Mouse (Mus musculus) kidney, adult 2 months (tissue): ENCODE data around the gene Vtn. TPM values are rescaled to one million over a fixed set of nuclear protein-coding genes. Genes with fewer than 3 reads are reported as not detected.

Experiments used
- DNase-seq: peaks from one replicate; pipeline ENCODE4 v3.0.0; 2021
- H3K27ac ChIP-seq: fragments of 200-500 bp; 2 replicates; pipeline ENCODE4 v1.5.1; 2012; ENCODE audit warnings: low read depth, low read length, control low read depth, inconsistent platforms; ENCODE audit not compliant: insufficient read depth
- H3K27me3 ChIP-seq: fragments of 200-500 bp; replicated peaks from 2 replicates; pipeline ENCODE4 v1.6.1; 2012; ENCODE audit warnings: mild to moderate bottlenecking, moderate library complexity, low read length, inconsistent platforms; ENCODE audit not compliant: control insufficient read depth, insufficient read depth
- H3K36me3 ChIP-seq: fragments of 200-500 bp; 2 replicates; pipeline ENCODE4 v1.6.1; 2012; ENCODE audit warnings: mild to moderate bottlenecking, moderate library complexity, low read length, inconsistent platforms; ENCODE audit not compliant: control insufficient read depth, insufficient read depth
- H3K4me1 ChIP-seq: fragments of 200-500 bp; 2 replicates; pipeline ENCODE4 v1.6.1; 2011; ENCODE audit warnings: low read length; ENCODE audit not compliant: control insufficient read depth, insufficient read depth
- H3K4me3 ChIP-seq: fragments of 200-500 bp; 2 replicates; pipeline ENCODE4 v1.5.1; 2011; ENCODE audit warnings: mild to moderate bottlenecking, low read depth, low read length, control low read depth; ENCODE audit not compliant: insufficient read depth
- CTCF ChIP-seq: fragments of 200-500 bp; conservative IDR thresholded peaks from 2 replicates; pipeline ENCODE4 v1.5.1; 2011; ENCODE audit warnings: low read depth, mild to moderate bottlenecking, control low read depth, low read length, moderate library complexity, mixed read lengths; ENCODE audit not compliant: insufficient read depth, insufficient read length
- POLR2A ChIP-seq: fragments of 200-500 bp; IDR thresholded peaks from one replicate; pipeline ENCODE4 v1.6.1; 2011; ENCODE audit warnings: low read depth, low read length, control low read depth
- WGBS: fragments of 180-500 bp; shearing (Covaris S2); methylation state at CpG from one replicate; pipeline ENCODE4 v1.1.7; 2018; 5-methylcytosine and 5-hydroxymethylcytosine counted together
- polyA plus RNA-seq: library from polyadenylated mRNA; depleted of rRNA; stranded (reverse); fragments of >200 nt; gene quantifications from 2 replicates; pipeline ENCODE4 v1.2.3, GENCODE M21; 2012

Vtn gene
- polyA plus RNA-seq, 1 experiment: 3.3 TPM

GRCm38 (mm10) chr11:78535376-78536079 is 36.6 kb downstream of the Vtn start:
- Histone ChIP-seq H3K27me3 (no peaks in the 10 kb centered on the region), H3K4me3 (peak overlapping the region; percentile 80), H3K4me1 (peaks cover 11% of the 10 kb centered on the region; the same call in 1 of the 2 replicates), H3K36me3 (0 out of 2 replicates have a peak, but pooled peaks cover under 1% of the 10 kb centered on the region), H3K27ac (peak overlapping the region; percentile 89)
- TF ChIP-seq CTCF: no peak
- TF ChIP-seq POLR2A: no peak
- WGBS: under 1% methylated on average over 23 of the region's 23 CpGs
- peak; percentile 83 for DNase-seq

GRCm38 (mm10) chr11:78536080-78536689 is 37.3 kb downstream of the Vtn start, which contains the start of the genes Tnfaip1 and Ift20:
Tnfaip1 (minus strand) TSS chr11:78536332.
Ift20 (plus strand) TSS chr11:78536361.
- DNase-seq: peak; percentile 99
- TF ChIP-seq POLR2A (peak; percentile 78), CTCF (no peak)
- peak within 1 kb of the TSS; percentile 89 for H3K27ac ChIP-seq
- peaks cover 3% of the 10 kb centered on the region; the same call in 1 of the 2 replicates for H3K36me3 ChIP-seq
- no peaks in the 10 kb centered on the region for H3K27me3 ChIP-seq
- H3K4me1 ChIP-seq: peaks cover 11% of the 10 kb centered on the region; the same call in 1 of the 2 replicates
- peak within 1 kb of the TSS; percentile 83 for H3K4me3 ChIP-seq
- WGBS: under 1% methylated on average over 52 of the region's 52 CpGs

GRCm38 (mm10) chr11:78536690-78537084 is 37.8 kb downstream of the Vtn start:
- no peak for DNase-seq
- H3K27ac ChIP-seq: peak overlapping the region; percentile 54
- peaks cover 11% of the 10 kb centered on the region; the same call in 1 of the 2 replicates for H3K4me1 ChIP-seq
- under 1% methylated on average over 14 of the region's 14 CpGs for WGBS
- no peak for TF ChIP-seq POLR2A
- no peak for TF ChIP-seq CTCF
- peak overlapping the region; percentile 83 for H3K4me3 ChIP-seq
- H3K36me3 ChIP-seq: peaks cover 3% of the 10 kb centered on the region; the same call in 1 of the 2 replicates
- H3K27me3 ChIP-seq: no peaks in the 10 kb centered on the region

- Histone ChIP-seq H3K27ac (no peak overlapping the region), H3K27me3 (no peaks in the 10 kb centered on the region), H3K4me3 (no peak overlapping the region), H3K36me3 (peaks cover 5% of the 10 kb centered on the region; the same call in 1 of the 2 replicates), H3K4me1 (peaks cover 8% of the 10 kb centered on the region; the same call in 1 of the 2 replicates)
- no peak for DNase-seq
- TF ChIP-seq POLR2A (no peak), CTCF (no peak)
- 83% methylated on average over 3 of the region's 3 CpGs for WGBS
These were observed 41.5 kb downstream of the Vtn start for GRCm38 (mm10) chr11:78540358-78540757.

GRCm38 (mm10) chr11:78544449-78545111 is 45.7 kb downstream of the Vtn start:
- no peak overlapping the region for H3K27ac ChIP-seq
- H3K4me3 ChIP-seq: no peak overlapping the region
- DNase-seq: no peak
- no peaks in the 10 kb centered on the region for H3K27me3 ChIP-seq
- 0 out of 2 replicates have a peak, but pooled peaks cover 2% of the 10 kb centered on the region for H3K4me1 ChIP-seq
- H3K36me3 ChIP-seq: peaks cover 5% of the 10 kb centered on the region; the same call in 1 of the 2 replicates
- WGBS: 92% methylated on average over 7 of the region's 7 CpGs
- TF ChIP-seq CTCF: no peak
- TF ChIP-seq POLR2A: no peak

- DNase-seq: no peak
- Histone ChIP-seq H3K4me3 (no peak overlapping the region), H3K4me1 (peaks cover 6% of the 10 kb centered on the region; the same call in 1 of the 2 replicates), H3K36me3 (peaks cover 5% of the 10 kb centered on the region; the same call in 1 of the 2 replicates), H3K27me3 (no peaks in the 10 kb centered on the region), H3K27ac (no peak overlapping the region)
- WGBS: 62% methylated on average over 8 of the region's 8 CpGs
- no peak for TF ChIP-seq POLR2A
- no peak for TF ChIP-seq CTCF
These were observed 46.3 kb downstream of the Vtn start for GRCm38 (mm10) chr11:78545181-78545580.
